Mouse (Mus musculus): ENCODE results near the gene Rnf215. TPM values are rescaled to one million over a fixed set of nuclear protein-coding genes. Genes with fewer than 3 reads are reported as not detected.
"Not testable (repeated sequence)": the region's sequence is repeated elsewhere in the genome, so short reads cannot be mapped to it uniquely, and the experiment has no call there.

The Rnf215 gene
- polyA plus RNA-seq, 1 experiment = 13.6 TPM

GRCm38 (mm10) chr11:4099447-4099846, 35.6 kb upstream of the Rnf215 start:
- Histone ChIP-seq H3K27me3 (ENCODE audit: control insufficient read depth, insufficient read depth, insufficient read length) (no peaks in the 10 kb centered on the region), H3K36me3 (ENCODE audit: control insufficient read depth, insufficient read depth) (no peaks in the 10 kb centered on the region), H3K4me3 (ENCODE audit: insufficient read depth, poor library complexity, severe bottlenecking) (no peak overlapping the region), H3K79me2 (ENCODE audit: control insufficient read depth, insufficient read depth) (no peaks in the 10 kb centered on the region), H3K79me3 (ENCODE audit: low read depth) (no peaks in the 10 kb centered on the region), H3ac (ENCODE audit: control insufficient read depth, insufficient read length, low read depth) (no peak overlapping the region)
- no peak for TF ChIP-seq FOSL1 (IDR thresholded peaks at IDR 0.05; ENCODE audit: insufficient read depth, low read length, poor library complexity, severe bottlenecking)
- TF ChIP-seq MAX (IDR thresholded peaks at IDR 0.05) = no peak
- TF ChIP-seq MYOD1 (IDR thresholded peaks at IDR 0.05; ENCODE audit: control insufficient read depth, insufficient read length, low read depth) = no peak
- TF ChIP-seq MYOG (IDR thresholded peaks at IDR 0.05; ENCODE audit: control insufficient read depth, extremely low read depth, insufficient read length) = no peak
- no peak for TF ChIP-seq CEBPB (IDR thresholded peaks at IDR 0.05; ENCODE audit: low read depth)
- TF ChIP-seq USF1 (IDR thresholded peaks at IDR 0.05; ENCODE audit: low read depth) = no peak

GRCm38 (mm10) chr11:4101851-4102250, 33.2 kb upstream of the Rnf215 start:
- no peak overlapping the region for H3ac ChIP-seq (ENCODE audit: control insufficient read depth, insufficient read length, low read depth)
- H3K79me3 ChIP-seq (ENCODE audit: low read depth) = no peaks in the 10 kb centered on the region
- H3K79me2 ChIP-seq (ENCODE audit: control insufficient read depth, insufficient read depth) = no peaks in the 10 kb centered on the region
- H3K4me3 ChIP-seq (ENCODE audit: insufficient read depth, poor library complexity, severe bottlenecking) = no peak overlapping the region
- TF ChIP-seq CEBPB (IDR thresholded peaks at IDR 0.05; ENCODE audit: low read depth) (peak; percentile 40), USF1 (IDR thresholded peaks at IDR 0.05; ENCODE audit: low read depth) (no peak), MYOD1 (IDR thresholded peaks at IDR 0.05; ENCODE audit: control insufficient read depth, insufficient read length, low read depth) (peak; percentile 99)
- no peaks in the 10 kb centered on the region for H3K36me3 ChIP-seq (ENCODE audit: control insufficient read depth, insufficient read depth)
- no peaks in the 10 kb centered on the region for H3K27me3 ChIP-seq (ENCODE audit: control insufficient read depth, insufficient read depth, insufficient read length)

- Histone ChIP-seq H3K79me2 (ENCODE audit: control insufficient read depth, insufficient read depth) (no peaks in the 10 kb centered on the region), H3ac (ENCODE audit: control insufficient read depth, insufficient read length, low read depth) (no peak overlapping the region), H3K4me3 (ENCODE audit: insufficient read depth, poor library complexity, severe bottlenecking) (no peak overlapping the region), H3K36me3 (ENCODE audit: control insufficient read depth, insufficient read depth) (no peaks in the 10 kb centered on the region), H3K79me3 (ENCODE audit: low read depth) (no peaks in the 10 kb centered on the region), H3K27me3 (ENCODE audit: control insufficient read depth, insufficient read depth, insufficient read length) (no peaks in the 10 kb centered on the region)
- TF ChIP-seq USF1 (IDR thresholded peaks at IDR 0.05; ENCODE audit: low read depth) = no peak
- no peak for TF ChIP-seq MAX (IDR thresholded peaks at IDR 0.05)
These were observed 31.5 kb upstream of the Rnf215 start for GRCm38 (mm10) chr11:4103522-4103921.

- Histone ChIP-seq H3K4me3 (ENCODE audit: insufficient read depth, poor library complexity, severe bottlenecking) (no peak overlapping the region), H3K79me2 (ENCODE audit: control insufficient read depth, insufficient read depth) (no peaks in the 10 kb centered on the region), H3K79me3 (ENCODE audit: low read depth) (no peaks in the 10 kb centered on the region), H3K36me3 (ENCODE audit: control insufficient read depth, insufficient read depth) (no peaks in the 10 kb centered on the region), H3K27me3 (ENCODE audit: control insufficient read depth, insufficient read depth, insufficient read length) (no peaks in the 10 kb centered on the region), H3ac (ENCODE audit: control insufficient read depth, insufficient read length, low read depth) (no peak overlapping the region)
- TF ChIP-seq USF1 (IDR thresholded peaks at IDR 0.05; ENCODE audit: low read depth) (no peak), CEBPB (IDR thresholded peaks at IDR 0.05; ENCODE audit: low read depth) (no peak), CTCF (IDR thresholded peaks at IDR 0.05; ENCODE audit: control insufficient read depth, insufficient read depth, insufficient read length) (no peak), MAX (IDR thresholded peaks at IDR 0.05) (no peak), MYOG (IDR thresholded peaks at IDR 0.05; ENCODE audit: control insufficient read depth, extremely low read depth, insufficient read length) (no peak), FOSL1 (IDR thresholded peaks at IDR 0.05; ENCODE audit: insufficient read depth, low read length, poor library complexity, severe bottlenecking) (no peak), MYOD1 (IDR thresholded peaks at IDR 0.05; ENCODE audit: control insufficient read depth, insufficient read length, low read depth) (no peak)
These were observed 30.0 kb upstream of the Rnf215 start for GRCm38 (mm10) chr11:4104989-4105388.

- Histone ChIP-seq H3K4me3 (ENCODE audit: insufficient read depth, poor library complexity, severe bottlenecking) (no peak overlapping the region), H3K79me2 (ENCODE audit: control insufficient read depth, insufficient read depth) (no peaks in the 10 kb centered on the region)
- no peak for TF ChIP-seq MYOD1 (IDR thresholded peaks at IDR 0.05; ENCODE audit: control insufficient read depth, insufficient read length, low read depth)
- no peak for TF ChIP-seq CTCF (IDR thresholded peaks at IDR 0.05; ENCODE audit: control insufficient read depth, insufficient read depth, insufficient read length)
- TF ChIP-seq FOSL1 (IDR thresholded peaks at IDR 0.05; ENCODE audit: insufficient read depth, low read length, poor library complexity, severe bottlenecking) = no peak
These were observed 29.6 kb upstream of the Rnf215 start for GRCm38 (mm10) chr11:4105444-4105843.

GRCm38 (mm10) chr11:4107901-4108300, 27.1 kb upstream of the Rnf215 start:
- H3K27me3 ChIP-seq (ENCODE audit: control insufficient read depth, insufficient read depth, insufficient read length); H3K4me3 ChIP-seq (ENCODE audit: insufficient read depth, poor library complexity, severe bottlenecking): not testable (repeated sequence)

More at GRCm38 (mm10) chr11:4105444-4105843, 29.6 kb upstream of the Rnf215 start:
- no peaks in the 10 kb centered on the region for H3K36me3 ChIP-seq (ENCODE audit: control insufficient read depth, insufficient read depth)
- no peaks in the 10 kb centered on the region for H3K79me3 ChIP-seq (ENCODE audit: low read depth)
- H3K27me3 ChIP-seq (ENCODE audit: control insufficient read depth, insufficient read depth, insufficient read length) = no peaks in the 10 kb centered on the region
- no peak overlapping the region for H3ac ChIP-seq (ENCODE audit: control insufficient read depth, insufficient read length, low read depth)

GRCm38 (mm10) chr11:4108691-4109090, 26.3 kb upstream of the Rnf215 start:
- H3K79me3 ChIP-seq (ENCODE audit: low read depth) = no peaks in the 10 kb centered on the region
- H3K4me3 ChIP-seq (ENCODE audit: insufficient read depth, poor library complexity, severe bottlenecking) = no peak overlapping the region
- no peaks in the 10 kb centered on the region for H3K79me2 ChIP-seq (ENCODE audit: control insufficient read depth, insufficient read depth)
- no peak for TF ChIP-seq FOSL1 (IDR thresholded peaks at IDR 0.05; ENCODE audit: insufficient read depth, low read length, poor library complexity, severe bottlenecking)
- TF ChIP-seq USF1 (IDR thresholded peaks at IDR 0.05; ENCODE audit: low read depth) = no peak
- no peak for TF ChIP-seq MAX (IDR thresholded peaks at IDR 0.05)
- TF ChIP-seq CEBPB (IDR thresholded peaks at IDR 0.05; ENCODE audit: low read depth) = no peak
- TF ChIP-seq CTCF (IDR thresholded peaks at IDR 0.05; ENCODE audit: control insufficient read depth, insufficient read depth, insufficient read length) = no peak
- no peak for TF ChIP-seq MYOG (IDR thresholded peaks at IDR 0.05; ENCODE audit: control insufficient read depth, extremely low read depth, insufficient read length)
- no peak for TF ChIP-seq MYOD1 (IDR thresholded peaks at IDR 0.05; ENCODE audit: control insufficient read depth, insufficient read length, low read depth)
- H3K36me3 ChIP-seq (ENCODE audit: control insufficient read depth, insufficient read depth) = no peaks in the 10 kb centered on the region
- no peaks in the 10 kb centered on the region for H3K27me3 ChIP-seq (ENCODE audit: control insufficient read depth, insufficient read depth, insufficient read length)
- H3ac ChIP-seq (ENCODE audit: control insufficient read depth, insufficient read length, low read depth) = no peak overlapping the region

More at GRCm38 (mm10) chr11:4107901-4108300, 27.1 kb upstream of the Rnf215 start:
- not testable (repeated sequence) for H3K36me3 ChIP-seq (ENCODE audit: control insufficient read depth, insufficient read depth); H3K79me2 ChIP-seq (ENCODE audit: control insufficient read depth, insufficient read depth); H3K79me3 ChIP-seq (ENCODE audit: low read depth); H3ac ChIP-seq (ENCODE audit: control insufficient read depth, insufficient read length, low read depth)

Measured in C2C12 (cell line).